Mouse (Mus musculus) cerebellum, adult 2 months (tissue): ENCODE data around the gene Rsc1a1.

Experiments used
- CTCF ChIP-seq: fragments of 200-500 bp; IDR thresholded peaks from 2 replicates; pipeline ENCODE4 v1.5.1; 2011; ENCODE audit warnings: low read depth, mild to moderate bottlenecking, control low read depth, low read length, moderate library complexity, borderline replicate concordance; ENCODE audit not compliant: insufficient read depth
- POLR2A ChIP-seq: fragments of 200-500 bp; IDR thresholded peaks from 2 replicates; pipeline ENCODE4 v1.6.1; 2011; ENCODE audit warnings: low read length, control low read depth, borderline replicate concordance; ENCODE audit not compliant: insufficient read depth

- TF ChIP-seq CTCF (no peak), POLR2A (no peak)
Observed at GRCm38 (mm10) chr4:141651944-141652343, 33.5 kb downstream of the Rsc1a1 start.
